Mouse (Mus musculus) small intestine, adult 2 months (tissue): ENCODE data around the gene Atad2b.

Experiments used
- CTCF ChIP-seq: fragments of 200-500 bp; IDR thresholded peaks from 2 replicates; pipeline ENCODE4 v1.5.1; 2012; ENCODE audit warnings: low read depth, mild to moderate bottlenecking, control low read depth, inconsistent platforms, low read length, moderate library complexity, mixed read lengths; ENCODE audit not compliant: insufficient replicate concordance, insufficient read length; ENCODE audit errors: extremely low read depth
- POLR2A ChIP-seq: fragments of 200-500 bp; IDR thresholded peaks from 2 replicates; pipeline ENCODE4 v1.6.1; 2012; ENCODE audit warnings: low read depth, mild to moderate bottlenecking, control low read depth, inconsistent platforms, low read length, moderate library complexity

DNA sequence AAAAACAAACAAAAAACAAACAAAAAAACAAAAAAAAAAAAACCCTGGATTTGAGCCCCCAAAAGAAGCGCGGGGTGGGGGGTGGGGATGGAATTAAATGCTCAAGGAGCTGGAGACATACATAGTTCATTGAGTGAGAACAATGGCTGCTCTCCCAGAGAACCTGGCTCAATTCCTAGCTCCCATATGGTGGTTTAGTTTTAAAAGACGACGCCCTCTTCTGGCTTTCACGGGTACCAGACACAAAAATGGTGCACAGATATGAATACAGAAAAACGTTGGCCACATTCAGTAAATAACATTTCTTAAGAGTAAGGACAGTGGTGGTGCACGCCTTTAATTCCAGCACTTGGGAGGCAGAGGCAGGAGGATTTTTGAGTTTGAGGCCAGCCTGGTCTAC is 11.2 kb upstream of the Atad2b start:
- TF ChIP-seq CTCF (no peak), POLR2A (no peak)
